Mouse (Mus musculus) brain, embryonic 14.5 days (tissue): Measurements from ENCODE around the gene Tgif2.

ENCODE experiments used
- CTCF ChIP-seq: fragments of 200-500 bp; IDR thresholded peaks from 2 replicates; pipeline ENCODE4 v1.5.1; 2012; ENCODE audit warnings: inconsistent platforms, mild to moderate bottlenecking, moderate library complexity, borderline replicate concordance; ENCODE audit not compliant: insufficient read depth, insufficient read length; ENCODE audit errors: extremely low read depth
- POLR2A ChIP-seq: fragments of 200-500 bp; IDR thresholded peaks from 2 replicates; pipeline ENCODE4 v1.6.1; 2012; ENCODE audit warnings: mild to moderate bottlenecking, inconsistent platforms, borderline replicate concordance; ENCODE audit not compliant: poor library complexity, insufficient read depth, insufficient read length, severe bottlenecking; ENCODE audit errors: extremely low read depth

DNA sequence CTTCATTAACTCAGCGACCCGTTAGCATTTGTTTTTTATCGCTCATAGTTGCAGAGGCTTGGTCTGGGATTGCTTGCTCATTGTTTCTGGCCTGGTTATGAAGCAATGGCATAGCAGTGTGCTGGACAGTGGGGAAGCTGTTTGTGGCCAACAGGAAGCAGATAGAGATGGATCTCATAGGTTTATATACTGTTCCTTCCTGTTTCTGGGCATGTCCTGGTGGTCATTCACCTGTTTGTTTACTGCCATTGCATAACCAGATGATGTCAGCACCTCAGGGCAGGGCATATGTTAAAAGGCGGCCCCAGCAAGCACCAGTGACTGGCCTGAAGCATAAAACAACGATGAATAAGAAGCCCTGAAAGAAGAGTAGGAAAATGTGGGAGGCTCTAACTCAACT is 10.7 kb downstream of the Tgif2 start:
- TF ChIP-seq CTCF (no peak), POLR2A (no peak)
